Mouse (Mus musculus) kidney, adult 2 months (tissue): ENCODE data around the gene 4932414N04Rik.

Experiments used
- CTCF ChIP-seq: fragments of 200-500 bp; conservative IDR thresholded peaks from 2 replicates; pipeline ENCODE4 v1.5.1; 2011; ENCODE audit warnings: low read depth, mild to moderate bottlenecking, control low read depth, low read length, moderate library complexity, mixed read lengths; ENCODE audit not compliant: insufficient read depth, insufficient read length
- POLR2A ChIP-seq: fragments of 200-500 bp; IDR thresholded peaks from one replicate; pipeline ENCODE4 v1.6.1; 2011; ENCODE audit warnings: low read depth, low read length, control low read depth

DNA sequence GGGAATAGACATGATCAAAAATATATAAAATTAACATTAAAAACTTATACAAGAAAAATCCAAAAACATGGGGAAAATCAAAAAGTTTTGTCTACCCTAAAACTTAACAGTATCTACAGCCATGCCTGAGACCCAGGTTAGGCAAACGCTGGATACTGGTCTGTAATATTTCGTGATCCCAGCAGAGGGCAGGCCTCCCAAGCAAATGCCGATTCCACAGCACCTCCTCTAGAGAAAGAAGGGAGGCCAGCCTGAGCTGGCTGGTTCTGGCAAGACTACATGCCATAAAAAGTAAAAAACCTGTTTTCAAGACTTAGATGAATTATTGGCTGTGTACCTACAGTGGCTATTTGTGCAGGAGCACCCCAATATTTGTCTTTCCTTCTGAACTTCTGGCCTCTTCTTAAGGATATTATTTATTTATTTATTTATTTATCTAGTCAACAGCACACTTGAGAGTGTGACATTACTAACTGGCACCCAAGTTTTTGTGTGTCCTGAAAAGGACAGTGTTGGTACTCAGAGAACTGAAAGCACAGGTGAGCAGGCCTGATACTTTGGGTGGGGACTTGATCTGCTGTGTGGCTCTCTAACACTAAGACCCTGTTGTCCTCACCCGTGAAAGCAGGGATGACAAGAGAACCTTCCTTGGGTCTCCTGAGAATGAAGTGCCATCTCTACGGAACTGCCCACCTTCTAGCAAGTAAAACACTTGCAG is 128.6 kb downstream of the 4932414N04Rik start:
- TF ChIP-seq CTCF (peak; percentile 97), POLR2A (no peak)
